Mouse (Mus musculus) midbrain, embryonic 11.5 days (tissue): ENCODE results near the gene Grm4. TPM values are rescaled to one million over a fixed set of nuclear protein-coding genes. Genes with fewer than 3 reads are reported as not detected.

ENCODE experiments used
- ATAC-seq: fragments of 200-750 bp; cut with Nextera tagmentation; 2 replicates; pipeline ENCODE4 v1.8.0; 2017; ENCODE audit warnings: moderate TSS enrichment, moderate library complexity; ENCODE audit not compliant: low FRiP score
- DNase-seq: peaks from one replicate; pipeline ENCODE4 v3.0.0; 2015; ENCODE audit warnings: low spot score; ENCODE audit errors: missing footprints
- H3K27ac ChIP-seq: fragments of 300-500 bp; sonication (generic); 2 replicates; pipeline ENCODE4 v1.5.1; 2014; ENCODE audit warnings: low read depth, low read length
- H3K27me3 ChIP-seq: fragments of 300-500 bp; sonication (generic); 2 replicates; pipeline ENCODE4 v1.6.1; 2014; ENCODE audit warnings: mild to moderate bottlenecking, low read length, moderate library complexity, mixed read lengths; ENCODE audit not compliant: control insufficient read depth, insufficient read depth
- H3K36me3 ChIP-seq: fragments of 300-500 bp; sonication (generic); 2 replicates; pipeline ENCODE4 v1.6.1; 2014; ENCODE audit warnings: mild to moderate bottlenecking, low read length, moderate library complexity, mixed read lengths; ENCODE audit not compliant: control insufficient read depth, insufficient read depth
- H3K4me1 ChIP-seq: fragments of 300-500 bp; sonication (generic); 2 replicates; pipeline ENCODE4 v1.6.1; 2014; ENCODE audit warnings: low read length; ENCODE audit not compliant: control insufficient read depth, insufficient read depth
- H3K4me2 ChIP-seq: fragments of 300-500 bp; sonication (generic); 2 replicates; pipeline ENCODE4 v1.6.1; 2014; ENCODE audit warnings: mild to moderate bottlenecking, moderate library complexity
- H3K4me3 ChIP-seq: fragments of 300-500 bp; sonication (generic); 2 replicates; pipeline ENCODE4 v1.5.1; 2014; ENCODE audit warnings: low read depth, low read length
- H3K9ac ChIP-seq: fragments of 300-500 bp; sonication (generic); 2 replicates; pipeline ENCODE4 v1.6.1; 2014; ENCODE audit warnings: low read length
- H3K9me3 ChIP-seq: fragments of 300-500 bp; sonication (generic); 2 replicates; pipeline ENCODE4 v1.6.1; 2016; ENCODE audit warnings: low read length; ENCODE audit not compliant: control insufficient read depth
- whole genome bisulfite sequencing: fragments of 180-500 bp; shearing (Covaris S2); extraction: QIAGEN DNeasy Blood & Tissue Kit; methylation state at CpG from one replicate; pipeline ENCODE4 v1.1.7; 2014; 5-methylcytosine and 5-hydroxymethylcytosine counted together
- polyA plus RNA-seq: library from polyadenylated mRNA; unstranded; fragments of >200 nt; fragmentation: Nextera tagmentation; extraction: Ambion mirVana; gene quantifications from 2 replicates; pipeline ENCODE4 v1.2.1, GENCODE M21; 2014

Grm4 gene
- polyA plus RNA-seq, 1 experiment from 2014 or later: 3.5 TPM

DNA sequence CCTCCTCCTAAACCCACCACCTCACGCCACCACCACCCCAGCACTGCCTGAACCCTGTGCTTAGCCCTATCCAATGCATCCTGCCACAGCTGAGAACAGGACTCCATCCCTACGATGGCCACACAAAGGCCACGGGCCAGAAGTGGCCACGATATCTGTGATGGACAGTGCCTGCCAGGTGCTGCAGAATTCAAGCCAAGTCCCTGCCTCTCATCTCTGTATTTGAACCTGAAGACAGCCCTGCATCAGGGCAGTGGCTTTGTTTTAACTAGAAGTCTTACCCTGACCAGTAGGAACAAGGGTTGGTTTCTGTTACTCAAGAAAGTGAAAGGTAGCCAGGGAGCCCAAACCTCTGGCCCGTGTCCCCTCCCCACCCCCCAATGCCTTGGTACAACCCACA lies 12.1 kb downstream of the Grm4 start:
- no peak for ATAC-seq
- H3K9ac ChIP-seq: no peak overlapping the region
- H3K27ac ChIP-seq: no peak overlapping the region
- no peak overlapping the region for H3K4me2 ChIP-seq
- 80% methylated on average over 5 of the region's 5 CpGs for WGBS
- DNase-seq: no peak
- peaks cover 52% of the 10 kb centered on the region for H3K4me1 ChIP-seq
- peaks cover 34% of the 10 kb centered on the region for H3K27me3 ChIP-seq
- no peak overlapping the region for H3K4me3 ChIP-seq
- H3K9me3 ChIP-seq: no peaks in the 10 kb centered on the region
- H3K36me3 ChIP-seq: no peaks in the 10 kb centered on the region

DNA sequence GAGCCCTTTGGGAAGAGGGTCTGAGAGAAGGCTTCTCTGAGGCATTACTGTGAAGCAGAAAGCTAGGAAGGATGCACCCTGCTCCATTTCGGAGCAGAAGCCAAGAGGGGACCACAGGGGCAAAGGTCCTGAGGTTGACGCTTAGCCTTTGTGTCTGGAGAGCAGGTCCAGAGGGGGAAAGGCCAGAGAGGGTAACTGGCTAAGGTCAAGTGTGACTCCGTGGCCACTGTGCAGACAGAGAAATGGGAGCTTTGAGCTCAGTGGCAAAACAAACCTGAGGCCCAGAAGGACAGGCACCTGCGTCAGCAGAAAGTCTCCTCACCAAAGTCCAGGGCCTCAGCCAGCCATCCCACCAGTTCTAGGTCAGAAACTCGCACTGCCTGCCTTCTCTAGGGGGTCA lies 12.7 kb downstream of the Grm4 start:
- ATAC-seq (no peak), DNase-seq (no peak)
- Histone ChIP-seq H3K36me3 (no peaks in the 10 kb centered on the region), H3K4me1 (peaks cover 47% of the 10 kb centered on the region), H3K27me3 (peaks cover 29% of the 10 kb centered on the region), H3K9me3 (no peaks in the 10 kb centered on the region), H3K9ac (no peak overlapping the region), H3K4me3 (no peak overlapping the region), H3K4me2 (no peak overlapping the region), H3K27ac (no peak overlapping the region)
- 50% methylated on average over 5 of the region's 5 CpGs for WGBS

GRCm38 (mm10) chr17:27508002-27508401 lies 13.2 kb downstream of the Grm4 start:
- Histone ChIP-seq H3K27ac (no peak overlapping the region), H3K4me2 (no peak overlapping the region), H3K27me3 (peaks cover 24% of the 10 kb centered on the region), H3K9me3 (no peaks in the 10 kb centered on the region), H3K4me1 (peaks cover 47% of the 10 kb centered on the region), H3K36me3 (no peaks in the 10 kb centered on the region), H3K9ac (no peak overlapping the region), H3K4me3 (no peak overlapping the region)
- 53% methylated on average over 12 of the region's 12 CpGs for WGBS
- no peak for DNase-seq
- ATAC-seq: no peak

GRCm38 (mm10) chr17:27507591-27507945 lies 13.6 kb downstream of the Grm4 start:
- Histone ChIP-seq H3K9ac (no peak overlapping the region), H3K4me1 (peaks cover 51% of the 10 kb centered on the region), H3K36me3 (no peaks in the 10 kb centered on the region), H3K27me3 (peaks cover 21% of the 10 kb centered on the region), H3K27ac (no peak overlapping the region), H3K9me3 (no peaks in the 10 kb centered on the region), H3K4me3 (no peak overlapping the region), H3K4me2 (no peak overlapping the region)
- WGBS: 87% methylated on average over 7 of the region's 7 CpGs
- ATAC-seq (no peak), DNase-seq (no peak)

DNA sequence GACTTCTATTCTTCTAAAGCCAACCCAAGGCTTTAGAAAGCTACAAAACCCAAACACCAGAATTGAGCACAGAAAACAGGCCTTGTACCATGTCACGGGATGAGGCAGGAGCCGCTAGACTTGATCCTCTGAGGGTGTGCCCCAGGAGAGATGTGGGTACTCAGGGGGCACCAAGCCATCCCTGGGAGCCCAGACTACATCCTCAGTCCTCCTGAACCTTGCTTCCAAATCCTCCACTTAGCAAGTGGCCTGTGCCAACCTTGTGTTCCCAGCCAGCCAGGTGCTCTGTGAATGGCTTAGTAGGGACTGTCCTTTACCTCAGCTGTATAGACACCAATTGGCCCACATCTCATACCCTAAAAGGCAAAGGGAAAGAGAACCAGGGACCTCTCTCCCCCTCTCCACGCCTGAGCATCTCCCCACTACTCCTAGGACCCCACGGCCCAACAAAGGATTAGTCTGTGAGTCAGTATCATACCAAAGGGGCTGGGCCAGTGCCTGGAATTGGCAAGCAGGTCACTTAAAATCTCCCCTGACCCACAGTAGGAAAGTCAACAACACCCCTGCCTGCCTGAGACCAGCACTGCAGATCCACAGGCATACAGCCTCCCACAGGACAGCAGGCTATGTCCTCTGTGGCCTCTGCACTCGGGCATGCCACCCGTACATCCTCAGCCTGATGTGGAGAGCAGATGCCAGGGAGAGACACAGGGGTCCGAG lies 14.2 kb downstream of the Grm4 start:
- Histone ChIP-seq H3K9me3 (no peaks in the 10 kb centered on the region), H3K4me1 (peaks cover 51% of the 10 kb centered on the region), H3K36me3 (no peaks in the 10 kb centered on the region), H3K27ac (no peak overlapping the region), H3K9ac (no peak overlapping the region), H3K27me3 (peaks cover 16% of the 10 kb centered on the region), H3K4me2 (no peak overlapping the region), H3K4me3 (no peak overlapping the region)
- DNase-seq (no peak), ATAC-seq (no peak)
- WGBS: 82% methylated on average over 7 of the region's 7 CpGs

GRCm38 (mm10) chr17:27506362-27506761 lies 14.8 kb downstream of the Grm4 start:
- H3K27ac ChIP-seq: peak overlapping the region; percentile 32; the same call in 1 of the 2 replicates
- ATAC-seq (no peak), DNase-seq (no peak)
- WGBS: 46% methylated on average over 11 of the region's 11 CpGs
- H3K9ac ChIP-seq: no peak overlapping the region
- H3K4me2 ChIP-seq: no peak overlapping the region
- no peaks in the 10 kb centered on the region for H3K36me3 ChIP-seq
- H3K4me1 ChIP-seq: peaks cover 53% of the 10 kb centered on the region
- no peaks in the 10 kb centered on the region for H3K9me3 ChIP-seq
- no peak overlapping the region for H3K4me3 ChIP-seq
- H3K27me3 ChIP-seq: peaks cover 10% of the 10 kb centered on the region; the same call in 1 of the 2 replicates

GRCm38 (mm10) chr17:27505221-27505881 lies 15.9 kb downstream of the Grm4 start:
- Histone ChIP-seq H3K9ac (0 out of 2 replicates have a peak overlapping the region, but pooled peaks have one; percentile 33), H3K27ac (peak overlapping the region; percentile 32), H3K4me2 (no peak overlapping the region), H3K4me3 (no peak overlapping the region), H3K36me3 (no peaks in the 10 kb centered on the region), H3K27me3 (peaks cover 3% of the 10 kb centered on the region; the same call in 1 of the 2 replicates), H3K4me1 (peaks cover 61% of the 10 kb centered on the region), H3K9me3 (no peaks in the 10 kb centered on the region)
- ATAC-seq: peak; percentile 46
- WGBS: 12% methylated on average over 10 of the region's 10 CpGs
- DNase-seq: peak; percentile 93

GRCm38 (mm10) chr17:27503869-27504268 lies 17.3 kb downstream of the Grm4 start:
- no peak for ATAC-seq
- no peak overlapping the region for H3K9ac ChIP-seq

DNA sequence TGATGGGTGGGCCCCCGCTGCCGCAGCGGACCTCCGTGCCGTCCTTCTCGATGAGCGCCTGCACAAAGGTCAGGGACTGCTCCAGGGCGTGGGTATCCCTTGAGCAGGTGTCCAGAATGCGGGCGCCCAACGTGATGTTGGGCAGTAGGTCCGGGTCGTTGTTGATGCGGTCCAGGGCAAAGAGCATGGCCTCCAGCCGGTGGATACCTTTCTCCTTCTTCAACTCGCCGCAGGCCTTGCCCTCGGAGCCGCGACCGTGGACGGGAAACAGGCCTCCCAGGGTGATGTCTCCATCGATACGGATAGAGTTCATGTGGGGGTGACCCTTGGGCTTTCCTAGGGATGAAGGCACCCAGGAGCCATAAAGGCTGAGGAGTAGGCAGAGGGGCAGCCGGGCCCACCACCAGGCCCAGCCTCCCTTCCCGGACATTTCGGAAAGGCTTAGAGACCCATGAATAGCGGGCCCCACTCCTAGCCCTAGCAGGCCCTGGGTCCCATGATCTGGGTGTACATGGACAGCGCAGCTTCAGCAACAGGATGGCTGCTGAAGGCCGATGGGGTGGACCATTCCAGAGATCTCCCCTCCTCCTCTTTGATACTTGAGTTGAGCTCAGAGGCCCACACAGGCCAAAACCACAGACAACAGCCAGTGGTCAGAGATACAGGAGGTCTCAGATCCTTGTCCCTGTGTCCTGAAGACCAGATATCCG lies 18.3 kb downstream of the Grm4 start:
- Histone ChIP-seq H3K27me3 (no peaks in the 10 kb centered on the region), H3K27ac (peak overlapping the region; percentile 88), H3K9me3 (no peaks in the 10 kb centered on the region), H3K4me2 (peak overlapping the region; percentile 3; the same call in 1 of the 2 replicates), H3K9ac (no peak overlapping the region), H3K4me1 (peaks cover 60% of the 10 kb centered on the region), H3K36me3 (no peaks in the 10 kb centered on the region), H3K4me3 (no peak overlapping the region)
- DNase-seq (no peak), ATAC-seq (no peak)
- 61% methylated on average over 31 of the region's 31 CpGs for WGBS

More at GRCm38 (mm10) chr17:27503869-27504268, 17.3 kb downstream of the Grm4 start:
- Histone ChIP-seq H3K4me3 (no peak overlapping the region), H3K9me3 (no peaks in the 10 kb centered on the region), H3K4me1 (peaks cover 70% of the 10 kb centered on the region), H3K27me3 (no peaks in the 10 kb centered on the region), H3K27ac (no peak overlapping the region), H3K4me2 (no peak overlapping the region), H3K36me3 (no peaks in the 10 kb centered on the region)
- DNase-seq: no peak
- 72% methylated on average over 7 of the region's 7 CpGs for WGBS
